Mouse (Mus musculus): ENCODE measurements around the gene Mkks. TPM values are rescaled to one million over a fixed set of nuclear protein-coding genes. Genes with fewer than 3 reads are reported as not detected.

Gene Mkks
- polyA plus RNA-seq (2015; fragmentation: Nextera tagmentation; extraction: Ambion mirVana) = 5.0 and 6.5 TPM in 2 replicates

GRCm38 (mm10) chr2:136891068-136891950 lies at the start of gene Mkks, which contains the start of the genes Slx4ip and AL731706.1:
Gene Mkks, minus strand, starts transcription at chr2:136891389.
Gene Slx4ip, plus strand, starts transcription at chr2:136891218.
Gene AL731706.1, minus strand, starts transcription at chr2:136891389.
- peak; percentile 99 for DNase-seq
- under 1% methylated on average over 49 of the region's 49 CpGs for WGBS (ENCODE audit: insufficient replicate concordance)

GRCm38 (mm10) chr2:136938249-136938648 lies 47.1 kb upstream of the Mkks start:
- Histone ChIP-seq H3K9ac (replicated peaks) (no peak overlapping the region), H3K27me3 (ENCODE audit: insufficient read depth, low read length) (no peaks in the 10 kb centered on the region), H3K4me2 (ENCODE audit: low read depth, low read length) (no peak overlapping the region), H3K9me3 (ENCODE audit: low read length) (no peaks in the 10 kb centered on the region), H3K4me1 (ENCODE audit: insufficient read depth) (no peaks in the 10 kb centered on the region), H3K36me3 (replicated peaks; ENCODE audit: insufficient read depth, low read length) (no peaks in the 10 kb centered on the region), H3K4me3 (ENCODE audit: low read depth, low read length) (no peak overlapping the region), H3K27ac (ENCODE audit: low read depth) (no peak overlapping the region)
- TF ChIP-seq EP300 (IDR thresholded peaks at IDR 0.05; ENCODE audit: low read depth) (no peak), CTCF (IDR thresholded peaks at IDR 0.05; ENCODE audit: low read depth) (no peak)
- WGBS (ENCODE audit: insufficient replicate concordance) = 51% methylated on average over 1 of the region's 1 CpGs
- no peak for DNase-seq
- no peak for ATAC-seq

More at GRCm38 (mm10) chr2:136891068-136891950, at the start of gene Mkks, which contains the start of the genes Slx4ip and AL731706.1:
- peak; percentile 93 for ATAC-seq
- Histone ChIP-seq H3K4me1 (ENCODE audit: insufficient read depth) (peaks cover 13% of the 10 kb centered on the region), H3K9ac (replicated peaks) (peak within 1 kb of the TSS; percentile 79), H3K9me3 (ENCODE audit: low read length) (no peaks in the 10 kb centered on the region), H3K4me3 (ENCODE audit: low read depth, low read length) (peak within 1 kb of the TSS; percentile 66), H3K27me3 (ENCODE audit: insufficient read depth, low read length) (no peaks in the 10 kb centered on the region), H3K36me3 (replicated peaks; ENCODE audit: insufficient read depth, low read length) (no peaks in the 10 kb centered on the region), H3K27ac (ENCODE audit: low read depth) (peak within 1 kb of the TSS; percentile 96), H3K4me2 (ENCODE audit: low read depth, low read length) (peak within 1 kb of the TSS; percentile 76)
- TF ChIP-seq EP300 (IDR thresholded peaks at IDR 0.05; ENCODE audit: low read depth) (no peak), CTCF (IDR thresholded peaks at IDR 0.05; ENCODE audit: low read depth) (0 out of 2 replicates have a peak, but pooled peaks have one; percentile 15)

- WGBS (ENCODE audit: insufficient replicate concordance) = 66% methylated on average over 4 of the region's 4 CpGs
- Histone ChIP-seq H3K9me3 (ENCODE audit: low read length) (no peaks in the 10 kb centered on the region), H3K4me2 (ENCODE audit: low read depth, low read length) (no peak overlapping the region), H3K27ac (ENCODE audit: low read depth) (no peak overlapping the region), H3K4me3 (ENCODE audit: low read depth, low read length) (no peak overlapping the region), H3K4me1 (ENCODE audit: insufficient read depth) (no peaks in the 10 kb centered on the region), H3K27me3 (ENCODE audit: insufficient read depth, low read length) (no peaks in the 10 kb centered on the region), H3K9ac (replicated peaks) (no peak overlapping the region), H3K36me3 (replicated peaks; ENCODE audit: insufficient read depth, low read length) (no peaks in the 10 kb centered on the region)
- DNase-seq (no peak), ATAC-seq (peak; percentile 66)
- TF ChIP-seq EP300 (IDR thresholded peaks at IDR 0.05; ENCODE audit: low read depth) (0 out of 2 replicates have a peak, but pooled peaks have one; percentile 16), CTCF (IDR thresholded peaks at IDR 0.05; ENCODE audit: low read depth) (no peak)
These were observed 45.5 kb upstream of the Mkks start for GRCm38 (mm10) chr2:136936391-136937288.

- H3K4me2 ChIP-seq (ENCODE audit: low read depth, low read length) = no peak overlapping the region
- H3K9me3 ChIP-seq (ENCODE audit: low read length) = no peaks in the 10 kb centered on the region
- H3K4me3 ChIP-seq (ENCODE audit: low read depth, low read length) = no peak overlapping the region
- no peak overlapping the region for H3K9ac ChIP-seq (replicated peaks)
- DNase-seq = peak; percentile 19
- TF ChIP-seq EP300 (IDR thresholded peaks at IDR 0.05; ENCODE audit: low read depth) (peak; percentile 79; the same call in 1 of the 2 replicates), CTCF (IDR thresholded peaks at IDR 0.05; ENCODE audit: low read depth) (no peak)
- H3K27ac ChIP-seq (ENCODE audit: low read depth) = peak overlapping the region; percentile 66; the same call in 1 of the 2 replicates
- H3K27me3 ChIP-seq (ENCODE audit: insufficient read depth, low read length) = no peaks in the 10 kb centered on the region
- 35% methylated on average over 4 of the region's 4 CpGs for WGBS (ENCODE audit: insufficient replicate concordance)
- peak; percentile 95 for ATAC-seq
- H3K36me3 ChIP-seq (replicated peaks; ENCODE audit: insufficient read depth, low read length) = no peaks in the 10 kb centered on the region
- no peaks in the 10 kb centered on the region for H3K4me1 ChIP-seq (ENCODE audit: insufficient read depth)
These were observed 29.8 kb upstream of the Mkks start for GRCm38 (mm10) chr2:136921003-136921408.

- ATAC-seq = peak; percentile 34
- TF ChIP-seq CTCF (IDR thresholded peaks at IDR 0.05; ENCODE audit: low read depth) (no peak), EP300 (IDR thresholded peaks at IDR 0.05; ENCODE audit: low read depth) (no peak)
- Histone ChIP-seq H3K9ac (replicated peaks) (no peak overlapping the region), H3K9me3 (ENCODE audit: low read length) (no peaks in the 10 kb centered on the region), H3K27ac (ENCODE audit: low read depth) (peak overlapping the region; percentile 66; the same call in 1 of the 2 replicates), H3K4me2 (ENCODE audit: low read depth, low read length) (no peak overlapping the region), H3K36me3 (replicated peaks; ENCODE audit: insufficient read depth, low read length) (no peaks in the 10 kb centered on the region), H3K27me3 (ENCODE audit: insufficient read depth, low read length) (no peaks in the 10 kb centered on the region), H3K4me3 (ENCODE audit: low read depth, low read length) (no peak overlapping the region), H3K4me1 (ENCODE audit: insufficient read depth) (no peaks in the 10 kb centered on the region)
- no peak for DNase-seq
- 73% methylated on average over 3 of the region's 3 CpGs for WGBS (ENCODE audit: insufficient replicate concordance)
These were observed 29.2 kb upstream of the Mkks start for GRCm38 (mm10) chr2:136920257-136920993.

All from liver, postnatal 0 days (tissue).